Mouse (Mus musculus) kidney, adult 2 months (tissue): Measurements from ENCODE around the gene Micu2.

Experiments used
- CTCF ChIP-seq: fragments of 200-500 bp; conservative IDR thresholded peaks from 2 replicates; pipeline ENCODE4 v1.5.1; 2011; ENCODE audit warnings: low read depth, mild to moderate bottlenecking, control low read depth, low read length, moderate library complexity, mixed read lengths; ENCODE audit not compliant: insufficient read depth, insufficient read length
- POLR2A ChIP-seq: fragments of 200-500 bp; IDR thresholded peaks from one replicate; pipeline ENCODE4 v1.6.1; 2011; ENCODE audit warnings: low read depth, low read length, control low read depth

DNA sequence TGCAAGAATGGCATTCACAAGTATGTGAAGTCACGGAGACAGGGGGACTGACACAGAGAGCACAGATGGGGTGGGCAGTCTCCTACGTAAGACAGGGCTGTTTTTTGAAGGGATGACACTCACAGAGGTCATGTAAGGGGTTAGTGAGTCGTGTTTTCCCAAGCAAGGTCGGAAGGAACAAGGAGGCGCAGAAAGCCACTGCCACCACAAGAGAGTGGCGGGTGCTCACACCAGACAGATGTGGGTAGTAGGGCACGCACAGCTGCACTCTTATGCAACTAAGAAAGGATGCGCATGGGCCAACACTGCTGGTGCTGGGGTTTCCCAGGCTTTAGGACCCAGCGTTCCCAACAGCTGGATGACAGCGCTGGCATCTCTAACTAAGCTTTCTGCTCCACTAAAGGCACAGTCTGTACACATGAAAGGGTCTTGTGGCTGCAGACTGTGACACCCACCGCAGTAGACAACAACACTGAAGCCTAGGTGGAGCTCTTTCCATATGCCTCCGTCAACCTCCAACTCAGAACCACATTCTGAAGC is 27.0 kb downstream of the Micu2 start:
- TF ChIP-seq POLR2A (no peak), CTCF (no peak)
